Mouse (Mus musculus) heart, postnatal 14 days (tissue): Measurements from ENCODE around the gene AI593442. TPM values are rescaled to one million over a fixed set of nuclear protein-coding genes. Genes with fewer than 3 reads are reported as not detected.

Experiments used
- DNase-seq, 2 experiments: peaks; one replicate each; pipeline ENCODE4 v3.0.0; 2021 to 2022
- intact Hi-C: fragments of 180-260 bp; cut with DNase I; formaldehyde crosslinking; loops from one replicate; pipeline ENCODE4 v1.15.1; 2025
- long read RNA-seq, 2 experiments: library from polyadenylated mRNA; stranded (forward); transcript quantifications; one replicate each; pipeline ENCODE4 v2.0.0; 2021
- total RNA-seq, 2 experiments: library from RNA; stranded (reverse); gene quantifications; 2 replicates each; pipeline ENCODE4 v1.2.3; 2021

AI593442 gene
- total RNA-seq: 1 to 10 TPM in 1 of 2 experiments, under 1 TPM in 1; 0.63 to 2.1 TPM
- long read RNA-seq, experiment 1: 0 reads
- long read RNA-seq, experiment 2: 0 reads

GRCm38 (mm10) chr9:52679362-52679947 lies at the start of gene AI593442:
Gene AI593442 (minus strand): TSS chr9:52679780.
- intact Hi-C loops: no loop called here
- peak in 1 of 2 experiments; percentile 6 for DNase-seq

- no peak for DNase-seq
- intact Hi-C loops: no loop called here
These were observed 49.2 kb upstream of the AI593442 start for GRCm38 (mm10) chr9:52728806-52729205.

- DNase-seq: no peak
- intact Hi-C loops: no loop called here
These were observed 43.0 kb upstream of the AI593442 start for GRCm38 (mm10) chr9:52722626-52723025.

GRCm38 (mm10) chr9:52719562-52719961 lies 40.0 kb upstream of the AI593442 start:
- no peak for DNase-seq
- intact Hi-C loops: no loop called here

- intact Hi-C loops: no loop called here
- DNase-seq: no peak
These were observed 456 bp upstream of the AI593442 start for GRCm38 (mm10) chr9:52680036-52680435.

- DNase-seq: no peak
- intact Hi-C loops: no loop called here
These were observed 753 bp downstream of the AI593442 start for GRCm38 (mm10) chr9:52678839-52679215.

- intact Hi-C loops: no loop called here
- DNase-seq: no peak
These were observed 1.3 kb downstream of the AI593442 start for GRCm38 (mm10) chr9:52678179-52678838.

- DNase-seq: peak; percentile 23 to 48
- intact Hi-C loops: no loop called here
These were observed 3.0 kb downstream of the AI593442 start for GRCm38 (mm10) chr9:52676587-52676986.

GRCm38 (mm10) chr9:52675937-52676336 lies 3.6 kb downstream of the AI593442 start:
- DNase-seq: no peak
- intact Hi-C loops: no loop called here

- no peak for DNase-seq
- intact Hi-C loops: no loop called here
These were observed 18.2 kb downstream of the AI593442 start for GRCm38 (mm10) chr9:52661422-52661821.

GRCm38 (mm10) chr9:52650341-52650951 lies 29.1 kb downstream of the AI593442 start:
- intact Hi-C loops: no loop called here
- DNase-seq: no peak

GRCm38 (mm10) chr9:52645312-52645711 lies 34.3 kb downstream of the AI593442 start:
- intact Hi-C loops: no loop called here

GRCm38 (mm10) chr9:52644626-52645025 lies 35.0 kb downstream of the AI593442 start:
- intact Hi-C loops: no loop called here
- no peak for DNase-seq

More at GRCm38 (mm10) chr9:52645312-52645711, 34.3 kb downstream of the AI593442 start:
- DNase-seq: no peak

- intact Hi-C loops: no loop called here
- DNase-seq: no peak
These were observed 35.4 kb downstream of the AI593442 start for GRCm38 (mm10) chr9:52644156-52644555.

- DNase-seq: no peak
- intact Hi-C loops: no loop called here
These were observed 43.6 kb downstream of the AI593442 start for GRCm38 (mm10) chr9:52635991-52636390.

GRCm38 (mm10) chr9:52623926-52624325 lies 55.7 kb downstream of the AI593442 start:
- no peak for DNase-seq
- intact Hi-C loops: no loop called here
